Mouse (Mus musculus) gastrocnemius, postnatal 36 days (tissue): ENCODE data around the gene Cass4. TPM values are rescaled to one million over a fixed set of nuclear protein-coding genes. Genes with fewer than 3 reads are reported as not detected.

ENCODE experiments used
- DNase-seq, 2 experiments: peaks; one replicate each; pipeline ENCODE4 v3.0.0; 2022
- intact Hi-C: fragments of 180-260 bp; cut with DNase I; formaldehyde crosslinking; loops from one replicate; pipeline ENCODE4 v1.15.1; 2025
- long read RNA-seq, 2 experiments: library from polyadenylated mRNA; stranded (forward); transcript quantifications; one replicate each; pipeline ENCODE4 v2.0.0; 2021
- total RNA-seq, 2 experiments: library from RNA; stranded (reverse); gene quantifications; 2 replicates each; pipeline ENCODE4 v1.2.3; 2021

Cass4 gene
- under 1 TPM; 0.25 to 0.33 TPM for total RNA-seq
- long read RNA-seq, experiment 1 = 0 reads
- long read RNA-seq, experiment 2, partial matches to known transcripts = 0 of 1 reads
- long read RNA-seq, experiment 2, other reads (novel, unspliced or antisense) = 0 of 1 reads

GRCm38 (mm10) chr2:172393391-172394051 is at the start of gene Cass4:
Gene Cass4 (plus strand): TSS chr2:172393794.
- intact Hi-C loops = no loop called here
- DNase-seq = no peak

DNA sequence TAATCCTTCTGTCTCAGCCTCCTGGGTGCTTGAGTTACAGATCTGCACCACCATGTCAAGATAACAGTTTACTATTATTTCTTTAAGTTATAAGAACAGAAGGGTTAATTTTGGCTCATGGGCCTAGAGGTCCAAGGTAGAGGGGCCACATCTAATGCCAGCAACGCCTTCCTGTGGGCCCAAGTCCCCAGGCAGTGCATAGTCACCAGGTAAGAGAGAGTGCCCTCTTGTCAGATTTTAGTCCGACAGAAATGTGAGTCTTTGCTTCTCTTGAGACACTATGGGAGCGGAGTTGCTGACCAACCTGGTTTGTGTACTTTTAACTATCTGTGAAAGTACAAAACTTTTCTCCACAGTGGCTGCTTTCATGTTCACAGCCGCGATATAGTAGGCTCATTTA is 48.9 kb upstream of the Cass4 start:
- no peak for DNase-seq
- intact Hi-C loops = no loop called here

DNA sequence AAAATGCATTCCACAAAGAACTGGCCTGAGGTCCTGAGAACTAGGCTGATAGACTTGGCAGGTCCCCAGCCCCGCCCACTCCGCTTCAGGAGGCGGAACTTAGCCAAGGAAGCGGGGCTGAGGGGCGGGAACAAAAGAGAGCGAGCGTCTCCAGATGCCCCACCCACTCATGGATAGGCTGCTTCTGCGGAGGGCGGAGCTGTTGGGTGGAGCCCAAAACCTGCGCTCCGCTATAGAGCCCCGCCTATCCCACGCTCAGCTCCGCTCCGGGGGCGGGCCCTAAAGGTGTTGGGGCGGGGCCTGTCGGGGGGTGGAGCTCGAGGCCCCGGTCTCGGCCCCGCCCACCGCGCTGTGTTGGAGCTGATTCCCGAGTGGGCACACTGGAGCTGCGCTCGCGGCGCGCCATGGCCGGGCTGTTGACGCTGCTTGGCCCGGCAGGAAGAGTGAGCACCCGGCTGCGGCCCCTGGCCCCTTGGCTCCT is 48.3 kb upstream of the Cass4 start, which contains the start of gene Fam210b:
Fam210b (plus strand) TSS at position 308 of the 481 bp plus-strand sequence.
- intact Hi-C loops = no loop called here
- peak; percentile 91 for DNase-seq

GRCm38 (mm10) chr2:172346034-172346929 is 47.3 kb upstream of the Cass4 start:
- intact Hi-C loops = no loop called here
- peak in 1 of 2 experiments; percentile 32 for DNase-seq

GRCm38 (mm10) chr2:172346933-172347611 is 46.5 kb upstream of the Cass4 start:
- intact Hi-C loops = no loop called here
- DNase-seq = no peak

DNA sequence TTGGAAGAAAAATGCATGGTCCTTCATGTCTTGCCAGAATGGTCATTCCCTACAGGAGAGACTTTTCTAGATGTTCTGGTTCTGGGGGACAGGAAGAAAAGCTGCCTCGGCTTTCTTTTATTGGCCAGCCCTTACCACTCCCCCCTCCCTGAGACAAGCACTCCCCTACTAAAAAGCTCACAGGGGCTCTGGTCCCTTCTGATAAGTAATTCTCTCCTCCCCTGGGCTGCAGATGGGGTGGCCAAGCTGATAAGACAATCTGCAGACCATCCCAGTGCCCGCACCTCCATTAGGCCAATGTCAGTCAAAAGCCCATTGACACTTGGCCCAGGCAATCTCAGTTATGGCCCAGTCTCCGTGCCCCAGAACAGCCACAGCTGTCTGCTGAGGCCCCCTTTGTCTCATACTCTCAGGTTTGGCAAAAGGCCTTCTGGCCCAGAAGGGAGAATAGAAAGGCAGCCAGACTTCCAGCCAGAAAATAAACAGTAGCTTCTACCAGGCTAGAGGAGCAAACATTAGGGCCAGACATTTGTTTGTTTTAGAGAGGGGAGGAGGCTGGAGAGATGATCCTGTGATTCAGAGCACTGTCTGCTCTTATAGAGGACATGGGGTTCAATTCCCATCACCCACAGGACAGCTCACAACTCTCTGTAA is 45.2 kb upstream of the Cass4 start:
- intact Hi-C loops = no loop called here
- no peak for DNase-seq

DNA sequence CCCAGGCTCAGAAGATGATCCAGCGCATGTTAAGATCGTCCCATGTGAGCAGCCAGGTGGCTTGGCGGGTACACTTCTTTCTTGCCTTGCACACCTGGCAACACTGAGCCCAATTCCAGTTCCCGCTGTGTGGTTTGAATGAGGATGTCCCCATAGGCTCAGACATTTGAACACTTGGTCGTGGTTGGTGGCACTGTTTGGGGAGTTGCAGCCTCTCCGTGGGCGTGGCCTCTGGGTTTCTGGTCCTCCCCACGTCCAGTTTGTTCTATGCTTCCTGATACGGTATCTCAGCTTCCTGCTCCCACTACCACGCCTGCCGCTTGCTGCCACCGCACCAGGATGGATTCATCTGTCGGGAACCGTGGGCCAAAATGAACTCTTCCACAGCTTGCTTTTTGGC is 43.8 kb upstream of the Cass4 start:
- intact Hi-C loops = no loop called here
- no peak for DNase-seq

- intact Hi-C loops = no loop called here
- no peak for DNase-seq
Measured at GRCm38 (mm10) chr2:172350773-172351172, 42.8 kb upstream of the Cass4 start.

- intact Hi-C loops = no loop called here
- DNase-seq = no peak
Measured at GRCm38 (mm10) chr2:172353218-172353617, 40.4 kb upstream of the Cass4 start.

- DNase-seq = no peak
- intact Hi-C loops = no loop called here
Measured at GRCm38 (mm10) chr2:172354761-172355160, 38.8 kb upstream of the Cass4 start.

- intact Hi-C loops = no loop called here
- DNase-seq = no peak
Measured at GRCm38 (mm10) chr2:172355833-172356232, 37.8 kb upstream of the Cass4 start.

- DNase-seq = no peak
- intact Hi-C loops = no loop called here
Measured at GRCm38 (mm10) chr2:172363176-172363575, 30.4 kb upstream of the Cass4 start.

GRCm38 (mm10) chr2:172370411-172371223 is 23.0 kb upstream of the Cass4 start, which contains the start of the genes Aurka and Cstf1:
Gene Aurka (minus strand): TSS chr2:172370535.
Gene Cstf1 (plus strand): TSS chr2:172370681.
- peak; percentile 92 to 94 for DNase-seq
- intact Hi-C loops = no loop called here

DNA sequence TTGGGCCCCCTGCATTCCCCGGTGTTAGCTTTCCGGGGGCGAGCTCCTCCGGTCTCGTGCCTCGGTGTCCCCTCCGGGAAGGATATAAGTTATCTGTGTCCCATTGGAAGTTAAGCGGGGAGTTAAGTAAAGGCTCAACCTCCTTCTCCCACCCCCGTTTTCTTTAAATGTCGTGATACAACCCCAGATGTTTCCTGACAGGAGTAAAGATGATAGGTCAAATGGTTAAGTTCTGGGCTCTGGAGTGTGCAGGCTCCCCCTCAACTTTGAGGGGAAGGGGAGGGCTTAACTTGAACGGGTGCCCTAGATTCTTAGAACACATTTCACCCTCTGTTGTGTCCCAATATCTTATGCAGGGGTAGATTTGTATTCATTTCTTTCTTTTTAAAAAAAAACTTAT is 22.3 kb upstream of the Cass4 start:
- no peak for DNase-seq
- intact Hi-C loops = no loop called here

DNA sequence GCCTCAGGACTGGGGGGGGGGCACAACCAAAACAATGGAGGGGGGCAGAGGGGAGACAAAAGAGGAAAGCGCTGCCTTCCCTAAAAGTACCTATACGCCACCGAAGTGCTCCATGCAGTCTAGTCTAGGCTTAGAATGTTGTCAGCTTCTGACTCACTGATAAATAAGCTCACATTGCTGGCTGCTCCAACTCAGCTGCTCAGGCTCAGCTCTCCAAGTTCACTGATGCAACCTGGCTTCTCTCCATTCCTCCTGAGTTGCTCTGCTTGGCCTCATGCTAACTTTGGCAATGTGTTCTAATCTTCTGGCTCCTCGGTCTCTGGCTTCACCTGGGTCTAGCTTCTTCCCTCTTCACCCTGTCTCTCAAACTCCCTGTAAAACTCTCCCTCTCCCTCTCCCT is 17.0 kb upstream of the Cass4 start:
- no peak for DNase-seq
- intact Hi-C loops = loop anchor here (5.0 kb wide), 1 partner anchor 66 kb away; the partner anchor contains the start of gene Rtf2

DNA sequence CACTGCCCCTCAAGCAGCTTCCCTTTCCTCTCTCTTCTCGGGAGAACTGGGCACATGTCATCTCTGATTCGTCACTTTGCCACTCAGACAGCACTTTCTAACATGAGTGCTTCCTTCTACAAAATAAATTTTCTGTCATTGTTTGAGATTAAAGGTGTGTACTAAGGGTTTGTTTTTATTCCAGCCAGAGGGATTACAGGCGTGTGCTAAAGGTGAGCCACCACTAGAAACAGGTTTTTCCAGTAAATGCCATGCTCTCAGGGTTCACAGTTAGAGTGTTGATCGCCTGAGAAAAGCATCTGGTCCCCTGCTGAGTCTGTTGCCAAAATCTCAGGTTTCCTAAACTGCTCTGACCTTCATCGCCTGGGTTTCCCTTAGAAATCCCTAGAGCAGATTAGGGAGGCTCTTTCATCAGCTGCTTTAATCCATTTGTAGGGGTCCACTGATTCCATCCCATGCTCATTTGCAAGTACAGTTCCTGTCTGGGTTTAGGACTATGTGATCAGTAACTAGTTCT is 16.5 kb upstream of the Cass4 start:
- intact Hi-C loops = loop anchor here (5.0 kb wide), 1 partner anchor 65 kb away; the partner anchor contains the start of gene Rtf2
- no peak for DNase-seq

- no peak for DNase-seq
- intact Hi-C loops = loop anchor here (5.0 kb wide), 1 partner anchor 64 kb away; the partner anchor contains the start of gene Rtf2
Measured at GRCm38 (mm10) chr2:172378332-172378731, 15.3 kb upstream of the Cass4 start.

GRCm38 (mm10) chr2:172380513-172380912 is 13.1 kb upstream of the Cass4 start:
- intact Hi-C loops = loop anchor here (5.0 kb wide), 1 partner anchor 122 kb away; no protein-coding TSS in a partner anchor
- no peak for DNase-seq

GRCm38 (mm10) chr2:172381341-172381740 is 12.3 kb upstream of the Cass4 start:
- intact Hi-C loops = loop anchor here (5.0 kb wide), 1 partner anchor 121 kb away; no protein-coding TSS in a partner anchor
- no peak for DNase-seq
